Mouse (Mus musculus) liver, adult 2 months (tissue): ENCODE data around the gene Bud13.

ENCODE experiments used
- CTCF ChIP-seq: fragments of 200-500 bp; IDR thresholded peaks from 2 replicates; pipeline ENCODE4 v1.5.1; 2011; ENCODE audit warnings: low read depth, low read length, control low read depth
- POLR2A ChIP-seq: fragments of 200-500 bp; IDR thresholded peaks from 2 replicates; pipeline ENCODE4 v1.6.1; 2011; ENCODE audit warnings: low read length, control low read depth; ENCODE audit not compliant: insufficient read depth; ENCODE audit errors: extremely low read depth

- TF ChIP-seq POLR2A (no peak), CTCF (no peak)
These were observed 25.3 kb upstream of the Bud13 start for GRCm38 (mm10) chr9:46257546-46257945.
